Mouse (Mus musculus) embryo, embryonic 11 days (tissue): Measurements from ENCODE around the gene Tdrkh.

Source experiments
- DNase-seq: peaks from one replicate; pipeline ENCODE4 v3.0.0-alpha.2; 2015

Gene Tdrkh

GRCm38 (mm10) chr3:94465632-94466430 is 52.8 kb downstream of the Tdrkh start:
- DNase-seq: no peak

GRCm38 (mm10) chr3:94468931-94469330 is 55.9 kb downstream of the Tdrkh start:
- no peak for DNase-seq

GRCm38 (mm10) chr3:94472447-94473114 is 59.5 kb downstream of the Tdrkh start:
- DNase-seq: peak; percentile 85

- no peak for DNase-seq
Measured at GRCm38 (mm10) chr3:94473115-94473505, 60.0 kb downstream of the Tdrkh start.

DNA sequence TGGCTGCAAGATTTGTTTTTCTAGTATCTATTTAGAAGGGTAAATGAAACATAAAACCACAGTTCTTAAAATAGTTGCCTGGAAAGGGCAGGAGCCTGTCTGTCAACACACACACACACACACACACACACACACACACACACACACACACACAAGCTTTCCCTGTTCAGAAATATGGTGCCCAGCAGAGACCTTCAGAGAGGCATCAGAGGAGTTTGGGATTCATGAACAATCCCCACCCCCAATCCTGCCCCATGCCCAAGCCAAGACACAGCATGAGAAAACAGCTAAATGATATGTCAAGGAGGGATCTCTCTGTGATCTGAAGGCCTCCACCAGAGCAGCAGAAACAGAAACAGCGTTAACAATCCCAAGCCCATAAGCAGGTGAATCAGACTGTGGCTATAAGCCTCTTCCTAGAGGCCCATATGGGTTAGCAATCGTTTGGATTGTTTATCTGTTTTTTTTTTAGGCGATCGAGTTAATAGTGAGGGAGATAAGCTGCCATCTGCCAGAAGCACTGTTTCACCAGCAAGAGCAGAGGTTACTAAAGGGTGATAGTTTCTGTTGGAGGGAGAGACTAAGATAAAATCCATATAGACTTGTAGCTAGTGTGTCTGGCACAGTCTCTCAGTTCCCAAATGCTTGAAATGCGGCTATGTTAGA is 60.6 kb downstream of the Tdrkh start:
- DNase-seq: no peak

DNA sequence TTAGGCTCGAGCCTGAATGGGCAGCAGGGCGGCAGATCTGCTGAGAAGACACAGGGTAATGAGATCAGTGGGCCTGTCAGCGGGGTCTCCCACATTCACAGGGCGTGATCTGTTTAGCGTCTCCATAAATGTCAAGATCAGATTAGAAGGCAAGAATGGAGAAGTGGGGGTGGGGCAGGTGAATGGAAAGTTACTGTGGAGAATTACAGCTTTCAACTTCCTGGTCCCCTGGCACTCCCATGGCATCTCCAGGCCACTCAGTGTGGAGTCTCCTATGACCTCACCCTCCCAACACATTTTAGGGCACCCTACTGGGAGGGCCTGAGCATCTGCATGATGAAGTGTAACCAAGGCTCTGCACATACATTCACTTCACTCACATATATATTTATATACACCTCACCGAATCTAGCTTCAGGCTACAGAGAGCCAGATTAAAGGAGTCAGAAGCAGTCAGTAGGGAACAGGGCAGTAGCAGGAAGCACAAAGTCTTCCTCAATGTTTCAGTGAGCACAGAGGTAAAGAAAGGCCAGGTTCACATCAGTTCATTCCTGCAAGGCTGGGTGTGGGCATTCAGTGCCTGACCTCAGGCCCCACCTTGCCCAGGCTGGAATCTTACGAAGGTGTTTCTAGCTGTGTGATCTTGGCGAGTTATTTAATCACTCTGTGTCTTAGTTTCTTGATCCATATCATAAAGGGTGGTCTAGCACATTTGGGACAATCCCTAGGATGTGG is 63.4 kb downstream of the Tdrkh start:
- DNase-seq: peak; percentile 42

- DNase-seq: no peak
Measured at GRCm38 (mm10) chr3:94477444-94477843, 64.4 kb downstream of the Tdrkh start.

GRCm38 (mm10) chr3:94477981-94478422 is 64.9 kb downstream of the Tdrkh start, which contains the start of gene Celf3:
Celf3 (plus strand) TSS chr3:94478295.
- peak; percentile 76 for DNase-seq

DNA sequence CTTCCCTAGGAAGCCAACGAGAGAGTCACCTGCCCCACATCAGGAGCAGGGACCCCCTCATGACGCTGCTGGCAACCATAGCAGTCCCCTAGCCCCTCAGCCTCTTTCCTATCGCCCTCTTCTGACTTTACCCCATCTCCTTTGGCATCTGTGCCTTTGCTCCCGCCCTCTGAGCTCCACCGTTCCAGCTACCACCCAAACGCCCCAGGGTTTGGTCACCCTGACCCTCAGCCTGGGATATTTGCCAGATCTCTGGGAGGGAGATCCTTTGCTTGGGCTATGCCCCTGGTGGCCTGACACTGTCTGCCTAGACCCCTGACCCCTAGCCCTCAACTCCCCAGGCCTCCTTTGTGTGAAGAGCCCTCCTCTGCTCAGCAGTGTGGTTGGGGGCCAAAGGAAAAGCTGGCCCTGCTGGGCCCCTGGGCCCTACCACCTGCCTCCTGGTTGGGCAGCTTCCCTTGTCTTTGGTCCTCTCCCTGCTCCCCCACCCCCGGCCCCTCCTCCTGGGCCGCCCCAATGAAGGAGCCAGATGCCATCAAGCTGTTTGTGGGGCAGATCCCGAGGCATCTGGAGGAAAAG is 65.6 kb downstream of the Tdrkh start:
- DNase-seq: peak; percentile 35

DNA sequence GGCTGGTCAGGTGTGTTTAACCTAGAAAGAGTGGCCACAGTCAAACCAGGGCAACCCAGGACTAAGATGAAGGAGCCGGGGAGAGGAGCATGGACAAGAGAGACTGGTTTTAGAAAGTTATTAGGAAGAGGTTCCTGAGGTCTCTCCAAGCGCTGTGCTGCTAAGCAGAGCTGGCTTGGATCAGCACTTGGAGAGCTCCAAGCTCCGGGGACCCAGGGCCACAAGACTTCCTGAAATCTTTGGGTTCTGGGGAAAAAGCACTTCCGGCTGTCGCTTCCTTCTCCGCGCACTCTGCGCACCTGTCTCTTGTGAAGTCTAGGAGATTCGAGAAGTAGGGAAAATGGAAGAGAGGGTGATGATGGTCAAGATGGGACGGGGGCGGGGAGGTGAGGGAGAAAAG is 66.5 kb downstream of the Tdrkh start:
- DNase-seq: peak; percentile 65

DNA sequence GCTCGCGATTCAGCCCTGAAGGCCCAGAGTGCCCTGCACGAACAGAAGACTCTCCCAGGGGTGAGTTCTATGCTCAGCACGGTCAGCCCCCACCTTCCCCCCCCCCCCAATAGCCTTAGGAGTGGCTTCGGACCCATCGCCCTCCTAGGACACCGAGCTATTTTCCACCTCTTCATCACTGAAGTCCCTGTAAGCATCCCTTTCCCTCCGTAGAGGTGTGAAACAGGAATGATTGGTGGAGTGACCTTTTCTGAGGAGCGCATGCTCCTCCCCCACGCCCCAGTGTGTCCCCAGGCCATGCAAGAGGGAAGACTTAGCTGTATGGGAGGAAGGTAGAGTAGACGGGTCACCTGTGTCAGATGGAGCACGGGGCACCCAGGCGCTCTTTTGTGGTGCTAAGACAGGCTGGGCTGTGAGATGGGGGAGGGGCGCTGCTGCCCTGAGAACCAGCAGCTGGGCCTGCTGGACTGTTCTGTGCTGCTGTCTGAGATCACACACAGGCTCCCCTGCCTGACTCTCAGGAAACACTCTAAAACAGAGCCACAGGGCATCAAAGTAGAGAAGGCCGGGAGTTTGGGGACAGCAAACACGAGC is 67.3 kb downstream of the Tdrkh start, which contains the start of gene Riiad1:
Gene Riiad1, minus strand, starts transcription at position 51 of the 594 bp plus-strand sequence.
- DNase-seq: peak; percentile 36

DNA sequence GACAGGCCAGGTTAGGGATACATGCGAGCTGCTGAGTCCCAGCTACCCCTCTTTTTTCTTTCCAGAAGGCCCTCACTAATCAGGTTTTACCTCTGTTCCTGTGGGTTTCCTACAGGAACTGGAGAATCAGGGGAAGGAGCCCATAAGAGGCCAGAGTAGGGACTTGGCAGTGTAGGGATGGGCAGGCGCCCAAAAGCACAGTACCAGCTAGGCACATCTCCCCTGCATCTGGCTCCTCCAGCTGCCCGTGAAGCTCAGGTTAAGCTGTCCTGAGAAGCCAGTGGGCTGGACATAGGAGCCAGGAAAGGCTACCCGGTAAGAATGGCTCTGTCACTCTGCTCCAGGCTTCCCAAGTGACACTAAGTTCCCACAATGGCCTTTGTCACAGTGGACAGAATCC is 68.4 kb downstream of the Tdrkh start:
- no peak for DNase-seq

GRCm38 (mm10) chr3:94482764-94483385 is 69.8 kb downstream of the Tdrkh start:
- DNase-seq: no peak

- DNase-seq: peak; percentile 94
Measured at GRCm38 (mm10) chr3:94483790-94484439, 70.8 kb downstream of the Tdrkh start.
